Mouse (Mus musculus) brain, embryonic 14.5 days (tissue): ENCODE measurements around the gene Ptp4a2.

Experiments used
- CTCF ChIP-seq: fragments of 200-500 bp; IDR thresholded peaks from 2 replicates; pipeline ENCODE4 v1.5.1; 2012; ENCODE audit warnings: inconsistent platforms, mild to moderate bottlenecking, moderate library complexity, borderline replicate concordance; ENCODE audit not compliant: insufficient read depth, insufficient read length; ENCODE audit errors: extremely low read depth
- POLR2A ChIP-seq: fragments of 200-500 bp; IDR thresholded peaks from 2 replicates; pipeline ENCODE4 v1.6.1; 2012; ENCODE audit warnings: mild to moderate bottlenecking, inconsistent platforms, borderline replicate concordance; ENCODE audit not compliant: poor library complexity, insufficient read depth, insufficient read length, severe bottlenecking; ENCODE audit errors: extremely low read depth

- TF ChIP-seq CTCF, result no peak
- TF ChIP-seq POLR2A, result no peak
These were observed 13.0 kb upstream of the Ptp4a2 start for GRCm38 (mm10) chr4:129797985-129798384.
